Mouse (Mus musculus) cerebellum, postnatal 14 days (tissue): ENCODE data around the gene Pou6f1.
A peak's percentile ranks its signal among the peaks of the same experiment; 100 is the strongest.
"Not testable (repeated sequence)": the region's sequence is repeated elsewhere in the genome, so short reads cannot be mapped to it uniquely, and the experiment has no call there.

ENCODE experiments used
- DNase-seq, 2 experiments: peaks; one replicate each; pipeline ENCODE4 v3.0.0; 2021; ENCODE audit warnings: mixed read lengths in 2 of 2

Pou6f1 gene

DNA sequence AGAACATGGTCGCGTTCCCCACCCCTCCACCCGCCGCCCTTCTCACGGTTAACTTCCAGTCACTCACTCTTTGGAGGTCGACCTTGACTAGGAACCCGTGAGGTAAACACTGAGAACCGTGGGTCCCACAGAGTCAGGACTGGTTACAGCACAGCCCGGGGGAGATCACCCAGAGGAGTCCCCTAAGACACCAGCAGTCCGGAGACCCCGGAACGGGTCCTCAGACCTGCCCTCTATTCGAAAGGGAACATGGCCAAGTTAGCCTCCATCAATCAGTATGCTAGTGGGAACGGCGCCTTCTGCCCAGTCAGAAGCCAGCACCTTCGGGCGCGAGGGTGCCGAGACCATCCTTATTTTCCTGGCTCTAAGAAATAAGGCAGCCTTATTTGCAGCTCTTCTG, 16.4 kb upstream of the Pou6f1 start:
- DNase-seq = no peak

- peak; percentile 95 to 98 for DNase-seq
These were observed 16.0 kb upstream of the Pou6f1 start for GRCm38 (mm10) chr15:100615825-100616220.

- DNase-seq = peak; percentile 99
These were observed 15.4 kb upstream of the Pou6f1 start, which contains the start of gene Dazap2 for GRCm38 (mm10) chr15:100614996-100615824. Gene Dazap2, plus strand, starts transcription at chr15:100615349.

GRCm38 (mm10) chr15:100614218-100614995, 14.6 kb upstream of the Pou6f1 start:
- no peak for DNase-seq

DNA sequence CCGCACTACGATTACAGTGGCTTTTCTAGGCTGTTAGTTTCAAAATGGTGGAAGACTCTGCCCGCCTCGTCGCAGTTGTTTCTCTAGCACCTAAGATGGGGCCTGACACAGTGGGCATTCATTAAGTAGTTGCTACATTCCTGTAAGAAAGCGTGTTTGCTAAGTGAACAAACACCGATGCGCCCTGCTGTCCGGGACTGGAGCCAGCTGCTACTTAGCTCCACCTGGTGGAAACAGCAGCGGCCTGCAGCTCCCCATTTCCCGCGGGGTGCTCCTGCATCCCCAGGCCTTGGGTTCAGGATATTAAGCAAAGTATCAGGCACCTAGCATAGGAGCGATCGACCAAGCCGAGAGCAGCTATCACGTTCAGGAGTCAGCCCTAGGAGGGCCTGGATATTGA, 13.8 kb upstream of the Pou6f1 start:
- peak; percentile 89 to 90 for DNase-seq

DNA sequence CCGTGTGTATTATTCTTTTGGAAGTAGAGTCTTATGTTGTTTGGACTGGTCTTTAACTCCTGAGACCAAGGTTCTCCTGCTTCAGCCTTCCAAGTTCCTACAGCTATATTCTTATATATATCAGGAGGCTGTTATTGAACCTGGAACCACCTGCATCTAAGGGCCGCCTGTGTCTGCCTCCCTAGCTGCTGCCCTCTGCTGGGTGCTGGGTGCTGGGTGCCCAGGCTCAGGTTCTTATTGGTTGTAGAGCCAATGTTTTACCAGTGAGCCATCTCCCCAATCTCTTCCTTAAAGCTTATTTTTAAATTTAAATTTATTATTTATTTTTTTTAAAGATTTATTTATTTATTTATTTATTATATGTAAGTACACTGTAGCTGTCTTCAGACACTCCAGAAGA, 12.6 kb upstream of the Pou6f1 start:
- DNase-seq = peak in 1 of 2 experiments; percentile 49

GRCm38 (mm10) chr15:100611951-100612350, 12.2 kb upstream of the Pou6f1 start:
- no peak for DNase-seq

- not testable (repeated sequence) for DNase-seq
These were observed 6.9 kb upstream of the Pou6f1 start for GRCm38 (mm10) chr15:100606677-100607076.

DNA sequence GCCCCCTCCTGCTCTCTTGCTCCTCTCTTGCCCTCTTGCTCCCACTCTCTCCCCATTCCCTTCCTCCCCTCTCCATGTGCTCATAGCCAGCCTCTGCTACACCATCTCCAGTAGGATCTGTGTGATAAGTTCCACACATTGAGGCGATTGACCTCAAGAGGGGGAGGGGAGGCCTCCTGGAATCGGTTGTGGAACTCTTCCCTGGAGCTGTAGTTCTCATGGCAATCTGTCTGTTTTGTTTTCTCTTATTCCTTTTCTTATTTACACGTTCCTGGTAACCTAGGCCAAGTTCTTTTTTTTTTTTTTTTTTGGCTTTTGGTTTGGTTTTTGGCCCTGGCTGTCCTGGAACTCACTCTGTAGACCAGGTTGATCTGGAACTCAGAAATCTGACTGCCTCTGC, 1.9 kb upstream of the Pou6f1 start:
- DNase-seq = no peak

DNA sequence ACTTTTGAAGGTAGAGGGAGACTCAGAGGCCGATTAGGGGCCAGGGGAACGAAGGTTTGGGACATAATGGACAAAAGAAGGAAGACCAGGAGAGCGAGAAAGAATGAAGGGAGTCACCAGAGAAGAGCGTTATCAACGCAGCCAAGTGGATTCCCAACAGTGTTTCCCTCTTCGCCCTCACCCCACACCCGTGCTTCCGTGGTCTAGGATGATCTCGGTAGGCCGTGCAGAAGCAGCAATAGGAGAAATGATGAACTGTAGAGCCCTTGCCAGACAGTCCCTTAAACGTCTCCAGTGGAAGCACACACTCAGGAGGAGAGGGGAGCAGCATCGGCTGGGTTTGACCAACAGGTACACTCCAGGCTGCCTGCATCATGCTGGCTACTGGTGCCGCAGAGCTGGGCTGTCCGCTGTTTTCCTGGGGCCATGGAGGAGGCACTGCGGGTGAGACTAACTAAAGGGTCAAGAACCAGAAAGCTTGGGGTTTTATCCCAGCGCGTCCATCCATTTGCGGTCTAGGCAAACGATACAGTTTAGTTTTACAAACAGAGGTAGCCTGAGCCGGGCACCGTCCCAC, 1.0 kb upstream of the Pou6f1 start:
- no peak for DNase-seq

GRCm38 (mm10) chr15:100600047-100600695, 387 bp upstream of the Pou6f1 start:
- DNase-seq = peak in 1 of 2 experiments; percentile 87

DNA sequence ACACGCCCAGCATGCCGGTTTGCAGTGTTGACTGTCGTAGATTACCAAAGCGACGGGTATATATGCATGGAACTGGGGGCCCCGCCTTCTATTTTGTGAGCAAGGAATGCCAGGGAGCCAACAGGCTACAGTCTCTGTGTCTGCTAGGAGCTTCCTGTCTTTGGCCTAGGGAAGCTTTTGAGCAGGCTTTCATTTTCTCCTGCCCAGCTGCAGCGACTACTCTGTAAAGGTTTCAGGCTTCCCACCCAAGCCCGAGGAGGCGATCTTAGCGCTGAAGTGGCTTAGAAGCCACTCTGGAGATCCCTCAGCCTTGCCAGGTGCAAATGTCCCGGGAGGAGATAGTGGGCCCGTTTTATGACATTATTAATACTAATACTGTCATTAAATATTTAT, 905 bp downstream of the Pou6f1 start:
- peak; percentile 38 to 56 for DNase-seq

GRCm38 (mm10) chr15:100598287-100598882, 1.4 kb downstream of the Pou6f1 start:
- no peak for DNase-seq

DNA sequence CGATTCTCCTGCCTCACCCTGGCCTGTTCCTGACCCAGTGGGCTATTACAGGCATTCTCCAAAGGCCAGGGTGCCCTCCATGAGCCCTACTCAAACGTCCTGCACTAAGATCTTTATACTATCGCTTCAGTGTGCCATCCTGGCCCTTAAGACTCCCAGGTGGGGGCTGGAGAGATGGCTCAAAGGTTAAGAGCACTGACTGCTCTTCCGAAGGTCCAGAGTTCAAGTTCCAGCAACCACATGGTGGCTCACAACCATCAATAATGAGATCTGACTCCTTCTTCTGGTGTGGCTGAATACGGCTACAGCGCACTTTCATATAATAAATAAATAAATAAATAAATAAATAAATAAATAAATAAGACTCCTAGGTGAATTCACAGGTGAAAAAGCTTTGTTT, 7.0 kb downstream of the Pou6f1 start:
- no peak for DNase-seq

GRCm38 (mm10) chr15:100590436-100590835, 9.3 kb downstream of the Pou6f1 start:
- no peak for DNase-seq

- no peak for DNase-seq
These were observed 11.5 kb downstream of the Pou6f1 start for GRCm38 (mm10) chr15:100588297-100588696.

- DNase-seq = no peak
These were observed 12.6 kb downstream of the Pou6f1 start for GRCm38 (mm10) chr15:100587166-100587565.

- no peak for DNase-seq
These were observed 13.9 kb downstream of the Pou6f1 start for GRCm38 (mm10) chr15:100585931-100586330.

GRCm38 (mm10) chr15:100580108-100580507, 19.7 kb downstream of the Pou6f1 start:
- DNase-seq = no peak

GRCm38 (mm10) chr15:100577972-100578371, 21.8 kb downstream of the Pou6f1 start:
- no peak for DNase-seq

GRCm38 (mm10) chr15:100576810-100577209, 23.0 kb downstream of the Pou6f1 start:
- peak; percentile 44 to 49 for DNase-seq

DNA sequence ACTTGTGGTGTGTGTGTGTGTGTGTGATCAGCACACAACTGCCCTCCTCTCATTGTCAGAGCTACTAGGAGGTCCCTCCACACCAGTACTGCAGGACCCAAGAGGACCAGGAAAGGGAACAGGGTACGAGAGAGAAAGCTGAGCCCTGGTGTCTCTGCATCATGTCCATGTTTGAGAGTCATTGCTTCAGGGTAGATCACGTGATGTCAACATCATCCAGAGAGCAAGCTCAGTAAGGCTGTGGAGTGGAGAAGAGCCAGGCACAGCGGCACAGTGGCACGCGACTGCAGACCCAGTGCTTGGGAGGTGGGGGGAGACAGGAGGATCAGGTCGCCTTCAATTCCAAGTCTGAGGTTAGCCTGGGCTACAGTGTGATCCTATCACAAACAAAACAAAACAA, 23.4 kb downstream of the Pou6f1 start:
- DNase-seq = no peak

DNA sequence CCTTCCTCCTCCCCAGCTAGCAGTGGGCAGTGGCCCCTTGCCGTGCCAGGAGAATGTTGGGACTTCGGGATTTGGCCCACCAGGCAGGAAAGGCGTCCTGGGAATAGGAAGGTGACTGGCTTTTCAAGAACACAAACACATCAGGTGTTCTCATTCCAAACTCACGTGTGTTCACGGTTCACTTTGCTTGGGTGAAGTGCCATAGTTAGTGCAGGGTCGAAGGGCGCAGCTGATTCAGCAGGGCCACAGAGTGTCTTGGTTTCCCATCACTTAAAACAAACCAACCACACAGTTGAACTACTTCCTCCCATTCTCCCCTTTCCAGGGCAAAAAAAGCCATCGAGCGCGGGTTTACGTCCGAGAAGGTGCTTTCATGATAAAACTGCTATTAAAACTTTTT, 24.4 kb downstream of the Pou6f1 start:
- no peak for DNase-seq
